Comparison of ENCODE assay signal across 9 mouse cellular contexts in the genomic region with DNA sequence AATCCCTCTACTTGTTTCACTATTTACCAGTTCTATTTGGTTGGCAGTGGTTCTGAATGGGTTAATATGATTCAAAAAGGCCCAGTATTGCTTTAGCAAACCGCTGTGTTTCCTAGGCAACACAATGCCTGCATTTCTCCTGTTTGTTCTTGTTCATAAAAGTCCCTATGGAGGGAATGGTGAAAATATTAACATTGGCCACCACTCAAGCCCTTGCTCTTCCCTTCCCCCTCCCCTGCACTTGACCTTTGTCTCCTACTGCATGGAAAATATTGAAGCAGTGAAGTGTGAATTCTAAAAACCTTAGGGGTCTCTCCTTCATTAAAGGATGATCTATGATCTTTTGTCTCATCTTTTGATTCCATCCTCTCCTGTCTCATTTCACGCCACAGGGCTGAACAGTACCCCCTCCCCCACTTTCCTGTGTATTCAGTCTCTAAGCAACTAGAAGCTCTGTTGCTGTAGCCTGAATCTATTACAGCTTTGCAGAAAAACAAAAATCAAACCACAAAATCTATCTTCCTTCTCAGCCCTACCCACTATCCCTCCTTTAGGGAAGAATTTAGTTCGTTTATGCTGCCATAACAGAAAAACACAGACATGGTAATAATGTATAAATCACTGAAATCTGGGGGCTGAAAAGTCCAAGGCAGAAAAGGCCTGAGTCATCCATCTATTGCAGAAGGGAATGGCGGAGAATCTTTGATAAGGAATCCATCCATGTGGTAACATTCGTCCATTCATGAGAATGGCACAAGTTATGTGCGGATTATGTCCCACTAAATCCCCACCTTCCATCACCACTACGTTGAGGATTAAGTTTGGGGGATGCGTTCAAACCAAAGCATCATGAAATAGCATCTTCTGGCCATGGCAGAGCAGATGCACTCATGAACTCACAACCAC. TPM values are rescaled to one million over a fixed set of nuclear protein-coding genes. Genes with fewer than 3 reads are reported as not detected.
DNase-seq lines count a peak whose midpoint lies in the region; ATAC-seq lines count a peak whose summit lies in the region.
"Had no signal": no experiment of that assay in that cellular context is flagged by ENCODE, and none has a peak within 500 bp of the region (broad histone marks: within the 10 kb centered on the region; RNA-seq: fewer than 3 reads in every experiment).

No protein-coding gene starts in this region.

- no peaks in the 10 kb centered on the region for H3K4me1 ChIP-seq in forebrain, embryonic 14.5 days (ENCODE audit: control insufficient read depth, insufficient read depth, low read length)
- peaks cover 4% of the 10 kb centered on the region; the same call in 1 of the 2 replicates for H3K4me1 ChIP-seq in midbrain, embryonic 10.5 days
- H3K4me1 ChIP-seq: lung, embryonic 15.5 days had no signal

- no peak overlapping the region for H3K9ac ChIP-seq in forebrain, embryonic 14.5 days (ENCODE audit: low read length)
- H3K9ac ChIP-seq: lung, embryonic 15.5 days had no signal

- no peak overlapping the region for H3K4me3 ChIP-seq in forebrain, embryonic 14.5 days (ENCODE audit: low read depth, low read length)
- H3K4me3 ChIP-seq in midbrain, embryonic 10.5 days = no peak overlapping the region
- H3K4me3 ChIP-seq: lung, embryonic 15.5 days had no signal

- DNase-seq in kidney, postnatal 10 days = peak; percentile 9
- DNase-seq in kidney, postnatal 36 days = no peak
- peak; percentile 65 for DNase-seq in NIH3T3 (ENCODE audit: low read depth)
- DNase-seq in forebrain, embryonic 14.5 days (ENCODE audit: low spot score) = peak; percentile 77
- peak; percentile 11 for DNase-seq in midbrain, embryonic 10.5 days (ENCODE audit: low spot score)
- DNase-seq in c-Kit-positive CD71-positive TER-119-positive erythroid progenitor cells, embryonic 14.5 days (ENCODE audit: low spot score) = no peak
- no peak for DNase-seq in adrenal gland, postnatal 4 days (ENCODE audit: low spot score in 2 of 2)

- peak; percentile 82 for ATAC-seq in forebrain, embryonic 14.5 days
- ATAC-seq in granulocyte monocyte progenitor cell, adult 5-6 weeks (replicated peaks; ENCODE audit: poor library complexity, severe bottlenecking) = no peak

- 65% methylated on average over 8 of the region's 8 CpGs for WGBS in forebrain, embryonic 14.5 days
- 74% methylated on average over 8 of the region's 8 CpGs for WGBS in midbrain, embryonic 10.5 days

- H3K27me3 ChIP-seq in forebrain, embryonic 14.5 days (replicated peaks; ENCODE audit: control insufficient read depth, insufficient read depth, low read length) = no peaks in the 10 kb centered on the region
- H3K27me3 ChIP-seq in midbrain, embryonic 10.5 days (ENCODE audit: low read depth, poor library complexity, severe bottlenecking) = no peaks in the 10 kb centered on the region
- H3K27me3 ChIP-seq: lung, embryonic 15.5 days had no signal

- H3K9me3 ChIP-seq in forebrain, embryonic 14.5 days (replicated peaks; ENCODE audit: control insufficient read depth, low read length) = no peaks in the 10 kb centered on the region
- H3K9me3 ChIP-seq in midbrain, embryonic 10.5 days (replicated peaks) = no peaks in the 10 kb centered on the region
- H3K9me3 ChIP-seq: lung, embryonic 15.5 days had no signal

- no peaks in the 10 kb centered on the region for H3K36me3 ChIP-seq in forebrain, embryonic 14.5 days (ENCODE audit: control insufficient read depth, insufficient read depth, low read length)
- no peaks in the 10 kb centered on the region for H3K36me3 ChIP-seq in midbrain, embryonic 10.5 days
- H3K36me3 ChIP-seq: lung, embryonic 15.5 days had no signal

- H3K4me2 ChIP-seq in forebrain, embryonic 14.5 days (ENCODE audit: low read length) = no peak overlapping the region
- H3K4me2 ChIP-seq: lung, embryonic 15.5 days had no signal

- H3K27ac ChIP-seq in forebrain, embryonic 14.5 days (ENCODE audit: low read depth, low read length) = peak overlapping the region; percentile 72
- H3K27ac ChIP-seq in midbrain, embryonic 10.5 days (replicated peaks) = no peak overlapping the region
- H3K27ac ChIP-seq: lung, embryonic 15.5 days had no signal

RNA-seq across cellular contexts. Expression of gene Pgrmc1, which starts 10.4 kb away (rescaled TPM):
- polyA plus RNA-seq in forebrain, embryonic 14.5 days (2014; fragmentation: Nextera tagmentation; extraction: Ambion mirVana) = 583 and 650 TPM in 2 replicates
- 327 and 360 TPM in 2 replicates for polyA plus RNA-seq in midbrain, embryonic 10.5 days (2016; fragmentation: Nextera tagmentation; extraction: Ambion mirVana)
- total RNA-seq in granulocyte monocyte progenitor cell, adult 5-6 weeks (2014; fragmentation: Nextera tagmentation) = 29.8 and 43.6 TPM in 2 replicates
- total RNA-seq in granulocyte monocyte progenitor cell, adult 5-6 weeks (2017) = 52.1 and 69.9 TPM in 2 replicates
- 100 to 1,000 TPM; 335 to 360 TPM for total RNA-seq in adrenal gland, postnatal 4 days (2021)

RNA-seq across cellular contexts. Expression of gene Akap17b, which starts 57.6 kb away (rescaled TPM):
- 3.6 and 4.1 TPM in 2 replicates for polyA plus RNA-seq in forebrain, embryonic 14.5 days (2014; fragmentation: Nextera tagmentation; extraction: Ambion mirVana)
- 3.4 and 4.1 TPM in 2 replicates for polyA plus RNA-seq in midbrain, embryonic 10.5 days (2016; fragmentation: Nextera tagmentation; extraction: Ambion mirVana)
- total RNA-seq in granulocyte monocyte progenitor cell, adult 5-6 weeks (2014; fragmentation: Nextera tagmentation) = 1.6 and 2.6 TPM in 2 replicates
- total RNA-seq in granulocyte monocyte progenitor cell, adult 5-6 weeks (2017) = 3.4 and 3.8 TPM in 2 replicates
- total RNA-seq in adrenal gland, postnatal 4 days (2021) = 10 to 100 TPM in 1 of 2 experiments, 1 to 10 TPM in 1; 9.6 to 10.6 TPM

Comparison
In these comparisons a context has a peak if more than half of its experiments do, and no peak if none do; other contexts are left out.
1. DNase-seq: peak in kidney, postnatal 10 days (single experiment), NIH3T3 (single experiment), forebrain, embryonic 14.5 days (single experiment) and midbrain, embryonic 10.5 days (single experiment); none in kidney, postnatal 36 days (0 of 2), c-Kit-positive CD71-positive TER-119-positive erythroid progenitor cells, embryonic 14.5 days (single experiment) and adrenal gland, postnatal 4 days (0 of 2).
2. RNA of gene Pgrmc1, which starts 10.4 kb away (total RNA-seq): 335 to 360 TPM in adrenal gland, postnatal 4 days; 29.8 to 69.9 TPM in granulocyte monocyte progenitor cell, adult 5-6 weeks; every median in the first group is over 4 times any median in the second.